8 mouse cellular contexts compared by ENCODE assay signal in the genomic region with DNA sequence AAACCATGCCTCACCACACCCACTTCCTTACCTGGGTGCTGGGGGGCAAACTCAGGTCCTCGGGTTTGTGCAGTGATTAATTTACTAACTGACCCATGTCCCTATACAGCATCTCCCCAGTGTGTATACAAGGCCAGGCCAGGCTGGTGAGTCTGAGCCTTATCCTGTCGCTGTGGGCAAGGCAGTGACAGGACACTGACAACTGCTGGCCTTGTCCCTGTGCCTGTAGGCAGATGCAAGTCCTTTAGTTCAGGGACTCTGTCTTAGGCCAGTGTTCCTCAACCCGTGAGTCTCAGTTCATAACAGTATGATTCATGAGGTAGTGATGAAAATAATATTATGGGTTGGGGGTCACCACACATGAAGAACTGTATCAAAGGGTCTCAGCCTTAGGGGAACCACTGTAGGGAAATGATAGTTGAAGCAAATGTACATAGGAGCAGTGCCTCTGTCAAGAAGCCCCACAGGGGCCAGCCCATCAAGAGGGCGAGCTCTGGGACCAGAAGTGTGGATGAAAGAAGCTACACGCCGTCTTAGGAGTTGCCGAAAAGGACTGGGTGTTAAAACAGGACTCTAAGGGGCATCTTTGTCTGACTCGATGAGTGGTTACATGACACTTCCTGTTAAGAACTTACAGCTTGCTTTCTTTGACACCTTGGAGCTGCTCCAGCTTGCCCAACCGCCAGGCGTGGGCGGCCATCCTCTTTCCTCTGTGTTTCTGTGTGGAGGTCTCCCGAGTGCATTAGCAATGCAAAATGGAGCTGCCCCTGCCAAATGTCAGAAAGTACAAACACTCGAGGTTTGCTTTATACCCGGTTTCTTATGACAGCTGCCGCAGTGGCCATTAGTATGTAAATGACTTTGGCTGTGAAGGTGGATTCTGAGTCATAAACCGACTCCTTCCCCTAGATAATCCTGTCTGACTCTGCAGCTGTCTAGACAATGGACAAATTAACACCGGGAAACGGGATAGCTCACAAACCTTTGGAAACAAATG.
DNase-seq lines count a peak whose midpoint lies in the region; ATAC-seq lines count a peak whose summit lies in the region.

No protein-coding gene starts in this region.

- peaks cover 19% of the 10 kb centered on the region for H3K27me3 ChIP-seq in heart, embryonic 13.5 days (replicated peaks)
- H3K27me3 ChIP-seq in midbrain, embryonic 14.5 days (ENCODE audit: control insufficient read depth, insufficient read depth, low read length): no peaks in the 10 kb centered on the region
- no peaks in the 10 kb centered on the region for H3K27me3 ChIP-seq in intestine, embryonic 16.5 days (replicated peaks; ENCODE audit: control insufficient read depth, insufficient read depth, low read length)

- ATAC-seq in heart, embryonic 13.5 days (ENCODE audit: extremely low read depth, insufficient number of reproducible peaks, low FRiP score, low TSS enrichment): no peak
- ATAC-seq in granulocyte monocyte progenitor cell, adult 5-6 weeks (replicated peaks; ENCODE audit: poor library complexity, severe bottlenecking): peak; percentile 86
- ATAC-seq in midbrain, embryonic 14.5 days (ENCODE audit: low FRiP score, low TSS enrichment): peak; percentile 84
- no peak for ATAC-seq in intestine, embryonic 16.5 days

- peak overlapping the region; percentile 2; the same call in 1 of the 2 replicates for H3K9ac ChIP-seq in heart, embryonic 13.5 days
- H3K9ac ChIP-seq in midbrain, embryonic 14.5 days (replicated peaks; ENCODE audit: low read length): no peak overlapping the region
- H3K9ac ChIP-seq in intestine, embryonic 16.5 days (ENCODE audit: low read depth, low read length): no peak overlapping the region

- peak overlapping the region; percentile 51; the same call in 1 of the 2 replicates for H3K27ac ChIP-seq in heart, embryonic 13.5 days (replicated peaks)
- peak overlapping the region; percentile 88 for H3K27ac ChIP-seq in midbrain, embryonic 14.5 days (replicated peaks; ENCODE audit: low read depth, low read length)
- H3K27ac ChIP-seq in intestine, embryonic 16.5 days (ENCODE audit: low read length): no peak overlapping the region

- 17% methylated on average over 18 of the region's 18 CpGs for WGBS in heart, embryonic 13.5 days
- WGBS in midbrain, embryonic 14.5 days: 12% methylated on average over 18 of the region's 18 CpGs
- 31% methylated on average over 18 of the region's 18 CpGs for WGBS in intestine, embryonic 16.5 days

- H3K4me3 ChIP-seq in heart, embryonic 13.5 days: no peak overlapping the region
- no peak overlapping the region for H3K4me3 ChIP-seq in midbrain, embryonic 14.5 days (replicated peaks; ENCODE audit: low read depth, low read length)
- no peak overlapping the region for H3K4me3 ChIP-seq in intestine, embryonic 16.5 days (ENCODE audit: low read length)

- intact Hi-C loops in heart, postnatal 36 days (cut with DNase I): no loop called here

- H3K9me3 ChIP-seq in heart, embryonic 13.5 days: no peaks in the 10 kb centered on the region
- H3K9me3 ChIP-seq in midbrain, embryonic 14.5 days (ENCODE audit: control insufficient read depth, low read length): no peaks in the 10 kb centered on the region
- no peaks in the 10 kb centered on the region for H3K9me3 ChIP-seq in intestine, embryonic 16.5 days (ENCODE audit: control insufficient read depth, low read length)

- no peak for DNase-seq in heart, postnatal 36 days
- peak; percentile 51 for DNase-seq in adrenal gland, adult 8-10 months
- DNase-seq in kidney, postnatal 14 days: peak; percentile 58
- peak; percentile 84 for DNase-seq in midbrain, embryonic 14.5 days
- no peak for DNase-seq in testis, postnatal 10 days (ENCODE audit: low spot score)

- H3K4me1 ChIP-seq in heart, embryonic 13.5 days: peaks cover 27% of the 10 kb centered on the region
- peaks cover 19% of the 10 kb centered on the region for H3K4me1 ChIP-seq in midbrain, embryonic 14.5 days (ENCODE audit: control insufficient read depth, insufficient read depth, low read length)
- 0 out of 2 replicates have a peak, but pooled peaks cover 5% of the 10 kb centered on the region for H3K4me1 ChIP-seq in intestine, embryonic 16.5 days (ENCODE audit: control insufficient read depth, insufficient read depth, low read length)

- no peaks in the 10 kb centered on the region for H3K36me3 ChIP-seq in heart, embryonic 13.5 days
- no peaks in the 10 kb centered on the region for H3K36me3 ChIP-seq in midbrain, embryonic 14.5 days (ENCODE audit: control insufficient read depth, insufficient read depth, low read length)
- no peaks in the 10 kb centered on the region for H3K36me3 ChIP-seq in intestine, embryonic 16.5 days (ENCODE audit: control insufficient read depth, insufficient read depth, low read length)

- H3K4me2 ChIP-seq in heart, embryonic 13.5 days: peak overlapping the region; percentile 37
- H3K4me2 ChIP-seq in midbrain, embryonic 14.5 days (ENCODE audit: low read length): peak overlapping the region; percentile 27
- no peak overlapping the region for H3K4me2 ChIP-seq in intestine, embryonic 16.5 days (ENCODE audit: low read depth, low read length)

Comparison
In these comparisons a context has a peak if more than half of its experiments do, and no peak if none do; other contexts are left out.
1. ATAC-seq: peak in granulocyte monocyte progenitor cell, adult 5-6 weeks (single experiment) and midbrain, embryonic 14.5 days (single experiment); none in heart, embryonic 13.5 days (single experiment) and intestine, embryonic 16.5 days (single experiment).
2. DNase-seq: peak in adrenal gland, adult 8-10 months (single experiment), kidney, postnatal 14 days (single experiment) and midbrain, embryonic 14.5 days (single experiment); none in heart, postnatal 36 days (0 of 2) and testis, postnatal 10 days (single experiment).